Mouse (Mus musculus) midbrain, embryonic 11.5 days (tissue): ENCODE results near the gene Ptchd1. TPM values are rescaled to one million over a fixed set of nuclear protein-coding genes. Genes with fewer than 3 reads are reported as not detected.

Experiments used
- ATAC-seq: fragments of 200-750 bp; cut with Nextera tagmentation; 2 replicates; pipeline ENCODE4 v1.8.0; 2017; ENCODE audit warnings: moderate TSS enrichment, moderate library complexity; ENCODE audit not compliant: low FRiP score
- DNase-seq: peaks from one replicate; pipeline ENCODE4 v3.0.0; 2015; ENCODE audit warnings: low spot score; ENCODE audit errors: missing footprints
- H3K27ac ChIP-seq: fragments of 300-500 bp; sonication (generic); 2 replicates; pipeline ENCODE4 v1.5.1; 2014; ENCODE audit warnings: low read depth, low read length
- H3K27me3 ChIP-seq: fragments of 300-500 bp; sonication (generic); 2 replicates; pipeline ENCODE4 v1.6.1; 2014; ENCODE audit warnings: mild to moderate bottlenecking, low read length, moderate library complexity, mixed read lengths; ENCODE audit not compliant: control insufficient read depth, insufficient read depth
- H3K36me3 ChIP-seq: fragments of 300-500 bp; sonication (generic); 2 replicates; pipeline ENCODE4 v1.6.1; 2014; ENCODE audit warnings: mild to moderate bottlenecking, low read length, moderate library complexity, mixed read lengths; ENCODE audit not compliant: control insufficient read depth, insufficient read depth
- H3K4me1 ChIP-seq: fragments of 300-500 bp; sonication (generic); 2 replicates; pipeline ENCODE4 v1.6.1; 2014; ENCODE audit warnings: low read length; ENCODE audit not compliant: control insufficient read depth, insufficient read depth
- H3K4me2 ChIP-seq: fragments of 300-500 bp; sonication (generic); 2 replicates; pipeline ENCODE4 v1.6.1; 2014; ENCODE audit warnings: mild to moderate bottlenecking, moderate library complexity
- H3K4me3 ChIP-seq: fragments of 300-500 bp; sonication (generic); 2 replicates; pipeline ENCODE4 v1.5.1; 2014; ENCODE audit warnings: low read depth, low read length
- H3K9ac ChIP-seq: fragments of 300-500 bp; sonication (generic); 2 replicates; pipeline ENCODE4 v1.6.1; 2014; ENCODE audit warnings: low read length
- H3K9me3 ChIP-seq: fragments of 300-500 bp; sonication (generic); 2 replicates; pipeline ENCODE4 v1.6.1; 2016; ENCODE audit warnings: low read length; ENCODE audit not compliant: control insufficient read depth
- WGBS: fragments of 180-500 bp; shearing (Covaris S2); extraction: QIAGEN DNeasy Blood & Tissue Kit; methylation state at CpG from one replicate; pipeline ENCODE4 v1.1.7; 2014; 5-methylcytosine and 5-hydroxymethylcytosine counted together
- polyA plus RNA-seq: library from polyadenylated mRNA; unstranded; fragments of >200 nt; fragmentation: Nextera tagmentation; extraction: Ambion mirVana; gene quantifications from 2 replicates; pipeline ENCODE4 v1.2.1, GENCODE M21; 2014

The Ptchd1 gene
- polyA plus RNA-seq, 1 experiment from 2014 or later = 1.7 TPM

DNA sequence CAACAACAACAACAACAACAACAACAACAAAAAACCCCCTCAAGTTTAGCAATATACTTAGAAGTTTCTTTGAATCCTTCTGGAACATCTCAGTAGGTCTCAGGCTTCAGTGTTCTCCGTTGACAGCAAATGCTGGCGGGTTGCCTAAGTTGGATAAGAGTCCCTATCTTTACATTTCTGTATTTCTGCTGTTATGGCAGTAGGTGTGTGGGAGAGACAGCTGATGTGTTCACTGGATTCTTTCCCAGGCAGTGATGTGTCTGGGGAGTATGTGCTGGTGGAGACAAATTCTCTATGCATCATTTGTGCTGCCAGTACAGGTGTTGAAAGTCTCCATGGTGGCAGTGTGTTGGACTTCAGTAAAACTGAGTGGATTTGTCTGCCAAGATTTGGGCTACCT is 22.4 kb downstream of the Ptchd1 start:
- Histone ChIP-seq H3K9ac (no peak overlapping the region), H3K36me3 (no peaks in the 10 kb centered on the region), H3K4me3 (no peak overlapping the region), H3K27ac (no peak overlapping the region), H3K9me3 (no peaks in the 10 kb centered on the region), H3K27me3 (no peaks in the 10 kb centered on the region), H3K4me2 (no peak overlapping the region), H3K4me1 (no peaks in the 10 kb centered on the region)
- ATAC-seq = no peak
- DNase-seq = no peak
- WGBS = 97% methylated on average over 2 of the region's 2 CpGs

- Histone ChIP-seq H3K27ac (no peak overlapping the region), H3K9me3 (no peaks in the 10 kb centered on the region), H3K4me1 (no peaks in the 10 kb centered on the region), H3K4me3 (no peak overlapping the region), H3K4me2 (no peak overlapping the region), H3K36me3 (no peaks in the 10 kb centered on the region), H3K27me3 (no peaks in the 10 kb centered on the region), H3K9ac (no peak overlapping the region)
- ATAC-seq = no peak
- no peak for DNase-seq
Measured at GRCm38 (mm10) chrX:155596390-155596789, 27.2 kb downstream of the Ptchd1 start.

DNA sequence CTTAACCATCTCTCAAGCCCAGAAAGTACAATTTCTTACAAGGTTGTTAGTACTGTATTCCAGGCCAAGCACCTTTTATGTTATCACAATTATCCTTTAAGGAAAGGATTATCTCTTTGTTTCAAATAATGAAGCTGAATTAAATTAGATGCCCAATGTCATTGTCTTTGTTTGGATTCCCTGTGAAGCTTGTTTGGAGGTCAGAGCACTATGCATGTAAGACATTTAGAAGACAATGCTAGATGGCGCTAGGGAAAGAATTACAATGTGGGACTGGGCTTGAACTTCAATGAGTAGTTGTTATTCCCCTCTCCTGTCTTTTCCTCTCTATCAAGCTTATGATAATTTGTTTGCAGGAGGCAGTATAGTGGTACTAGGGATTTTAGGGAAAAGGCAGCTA is 28.9 kb downstream of the Ptchd1 start:
- H3K4me1 ChIP-seq = no peaks in the 10 kb centered on the region
- H3K27me3 ChIP-seq = no peaks in the 10 kb centered on the region
- no peak overlapping the region for H3K4me3 ChIP-seq
- H3K36me3 ChIP-seq = no peaks in the 10 kb centered on the region
- ATAC-seq (no peak), DNase-seq (no peak)
- H3K27ac ChIP-seq = no peak overlapping the region
- H3K9me3 ChIP-seq = no peaks in the 10 kb centered on the region
- no peak overlapping the region for H3K9ac ChIP-seq
- no peak overlapping the region for H3K4me2 ChIP-seq
- WGBS = 15% methylated on average over 1 of the region's 1 CpGs

GRCm38 (mm10) chrX:155592467-155592866 is 31.1 kb downstream of the Ptchd1 start:
- H3K27ac ChIP-seq = no peak overlapping the region
- H3K9me3 ChIP-seq = no peaks in the 10 kb centered on the region
- no peak for ATAC-seq
- no peak overlapping the region for H3K4me3 ChIP-seq
- 78% methylated on average over 2 of the region's 2 CpGs for WGBS
- no peaks in the 10 kb centered on the region for H3K36me3 ChIP-seq
- no peak overlapping the region for H3K9ac ChIP-seq
- H3K27me3 ChIP-seq = no peaks in the 10 kb centered on the region
- no peaks in the 10 kb centered on the region for H3K4me1 ChIP-seq
- DNase-seq = no peak
- H3K4me2 ChIP-seq = no peak overlapping the region

GRCm38 (mm10) chrX:155591490-155591889 is 32.1 kb downstream of the Ptchd1 start:
- Histone ChIP-seq H3K27ac (no peak overlapping the region), H3K36me3 (no peaks in the 10 kb centered on the region), H3K4me1 (no peaks in the 10 kb centered on the region), H3K4me2 (no peak overlapping the region), H3K9ac (no peak overlapping the region), H3K9me3 (no peaks in the 10 kb centered on the region), H3K4me3 (no peak overlapping the region), H3K27me3 (no peaks in the 10 kb centered on the region)
- ATAC-seq = no peak
- DNase-seq = no peak
- WGBS = 81% methylated on average over 3 of the region's 3 CpGs

DNA sequence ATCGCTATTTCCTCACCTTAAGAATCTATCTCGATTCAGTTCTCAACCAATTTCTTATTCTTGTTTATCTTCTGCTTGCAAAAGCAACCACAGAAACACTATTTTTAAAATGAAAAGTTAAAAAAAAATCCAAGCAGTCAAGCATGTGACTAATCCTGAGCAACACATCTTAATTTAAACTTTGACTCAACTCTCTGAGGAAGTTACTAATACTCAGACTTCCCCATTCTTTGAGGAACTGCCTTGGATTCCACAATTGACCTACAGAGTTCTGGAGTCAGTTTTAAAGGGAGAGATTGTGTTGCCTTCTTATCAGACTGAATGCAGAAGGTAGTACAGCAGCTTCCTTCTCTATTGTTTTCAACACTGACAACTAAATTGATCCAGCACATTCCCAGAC is 39.0 kb downstream of the Ptchd1 start:
- no peak overlapping the region for H3K4me2 ChIP-seq
- H3K9me3 ChIP-seq = no peaks in the 10 kb centered on the region
- no peak overlapping the region for H3K27ac ChIP-seq
- no peaks in the 10 kb centered on the region for H3K27me3 ChIP-seq
- no peak for DNase-seq
- no peaks in the 10 kb centered on the region for H3K4me1 ChIP-seq
- no peaks in the 10 kb centered on the region for H3K36me3 ChIP-seq
- H3K4me3 ChIP-seq = no peak overlapping the region
- WGBS = 90% methylated on average over 2 of the region's 2 CpGs
- no peak for ATAC-seq
- no peak overlapping the region for H3K9ac ChIP-seq

- no peaks in the 10 kb centered on the region for H3K36me3 ChIP-seq
- no peak overlapping the region for H3K9ac ChIP-seq
- H3K4me1 ChIP-seq = no peaks in the 10 kb centered on the region
- no peak overlapping the region for H3K27ac ChIP-seq
- H3K4me3 ChIP-seq = no peak overlapping the region
- no peak overlapping the region for H3K4me2 ChIP-seq
- ATAC-seq = no peak
- H3K27me3 ChIP-seq = no peaks in the 10 kb centered on the region
- no peak for DNase-seq
- H3K9me3 ChIP-seq = no peaks in the 10 kb centered on the region
Measured at GRCm38 (mm10) chrX:155579791-155580190, 43.8 kb downstream of the Ptchd1 start.

DNA sequence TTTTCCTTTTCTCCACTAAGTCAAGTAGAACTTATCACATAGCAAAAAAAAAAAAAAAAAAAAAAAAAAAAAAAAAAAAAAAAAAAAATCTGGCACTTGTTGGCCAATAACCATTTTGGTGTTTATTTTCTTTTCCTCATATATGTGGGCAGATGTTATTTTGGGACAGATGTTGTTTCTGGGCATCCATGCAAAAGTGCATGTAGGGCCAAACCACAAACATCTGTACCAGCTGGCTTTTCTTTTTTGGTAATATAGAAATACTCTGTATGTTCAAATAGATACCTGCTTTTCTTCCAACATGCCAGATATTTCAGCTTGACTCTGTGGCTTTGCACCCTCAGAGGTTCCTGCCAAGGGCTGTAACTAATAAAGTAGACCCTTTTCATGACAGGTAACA is 51.2 kb downstream of the Ptchd1 start:
- no peak overlapping the region for H3K27ac ChIP-seq
- no peak overlapping the region for H3K4me2 ChIP-seq
- no peak overlapping the region for H3K9ac ChIP-seq
- no peak for DNase-seq
- H3K4me3 ChIP-seq = no peak overlapping the region
- no peaks in the 10 kb centered on the region for H3K36me3 ChIP-seq
- H3K9me3 ChIP-seq = no peaks in the 10 kb centered on the region
- no peak for ATAC-seq
- H3K4me1 ChIP-seq = no peaks in the 10 kb centered on the region
- no peaks in the 10 kb centered on the region for H3K27me3 ChIP-seq

DNA sequence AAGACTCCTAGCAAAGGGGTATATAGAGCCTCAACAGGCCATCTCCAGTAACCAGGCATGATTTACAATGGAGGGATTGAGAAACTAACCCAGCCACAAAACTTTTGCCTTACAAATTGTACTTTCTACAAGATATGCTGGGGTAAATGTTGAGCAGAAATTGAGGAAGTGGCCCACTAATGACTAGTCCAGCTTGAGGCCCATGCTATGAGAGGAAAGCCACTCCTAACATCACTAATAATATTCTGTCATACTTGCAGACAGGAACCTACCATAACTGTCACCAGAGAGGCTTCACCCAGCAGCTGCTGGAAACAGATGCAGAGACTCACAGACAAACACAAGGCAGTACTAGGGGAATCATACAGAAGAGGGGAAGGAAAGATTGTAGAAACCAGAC is 79.8 kb downstream of the Ptchd1 start:
- H3K9ac ChIP-seq = no peak overlapping the region
- DNase-seq (no peak), ATAC-seq (no peak)
- no peaks in the 10 kb centered on the region for H3K27me3 ChIP-seq
- no peaks in the 10 kb centered on the region for H3K4me1 ChIP-seq
- no peak overlapping the region for H3K27ac ChIP-seq
- no peak overlapping the region for H3K4me2 ChIP-seq
- H3K36me3 ChIP-seq = no peaks in the 10 kb centered on the region
- no peak overlapping the region for H3K4me3 ChIP-seq
- H3K9me3 ChIP-seq = no peaks in the 10 kb centered on the region
